Mouse (Mus musculus) stomach, postnatal 0 days (tissue): ENCODE measurements at regions not wholly inside any gene's neighbourhood (a gene's known extent, or its start where the extent isn't known, plus 50 kb on each side); places are given as distances from the start of the nearest gene placed in this dataset.

ENCODE experiments used
- ATAC-seq: fragments of 200-750 bp; cut with Nextera tagmentation; 2 replicates; pipeline ENCODE4 v1.8.0; 2017; ENCODE audit not compliant: low FRiP score, low TSS enrichment
- DNase-seq: peaks from one replicate; pipeline ENCODE4 v3.0.0-alpha.2; 2016; ENCODE audit warnings: low spot score
- H3K27ac ChIP-seq: fragments of 300-500 bp; sonication (generic); replicated peaks from 2 replicates; pipeline ENCODE4 v1.5.1; 2014; ENCODE audit warnings: mild to moderate bottlenecking, control low read depth
- H3K27me3 ChIP-seq: fragments of 300-500 bp; sonication (generic); 2 replicates; pipeline ENCODE4 v1.6.1; 2014; ENCODE audit warnings: low read length; ENCODE audit not compliant: control insufficient read depth, insufficient read depth
- H3K36me3 ChIP-seq: fragments of 300-500 bp; sonication (generic); 2 replicates; pipeline ENCODE4 v1.6.1; 2014; ENCODE audit warnings: low read length, mixed read lengths; ENCODE audit not compliant: control insufficient read depth, insufficient read depth
- H3K4me1 ChIP-seq: fragments of 300-500 bp; sonication (generic); replicated peaks from 2 replicates; pipeline ENCODE4 v1.6.1; 2014; ENCODE audit warnings: antibody characterized with exemption; ENCODE audit not compliant: control insufficient read depth, insufficient read depth
- H3K4me2 ChIP-seq: fragments of 300-500 bp; sonication (generic); replicated peaks from 2 replicates; pipeline ENCODE4 v1.6.1; 2014; ENCODE audit warnings: low read depth, mild to moderate bottlenecking, control low read depth, moderate library complexity
- H3K4me3 ChIP-seq: fragments of 300-500 bp; sonication (generic); 2 replicates; pipeline ENCODE4 v1.5.1; 2014; ENCODE audit warnings: low read depth, low read length, control low read depth
- H3K9ac ChIP-seq: fragments of 300-500 bp; sonication (generic); 2 replicates; pipeline ENCODE4 v1.6.1; 2014; ENCODE audit warnings: mild to moderate bottlenecking, low read length, control low read depth, mixed read lengths
- H3K9me3 ChIP-seq: fragments of 300-500 bp; sonication (generic); 2 replicates; pipeline ENCODE4 v1.6.1; 2016; ENCODE audit warnings: low read length; ENCODE audit not compliant: control insufficient read depth
- CTCF ChIP-seq: IDR thresholded peaks from 2 replicates; pipeline ENCODE4 v1.5.1; 2016; ENCODE audit warnings: antibody characterized with exemption, low read depth, mild to moderate bottlenecking, moderate library complexity
- EP300 ChIP-seq: optimal IDR thresholded peaks from 2 replicates; pipeline ENCODE3; 2016; ENCODE audit warnings: antibody characterized with exemption
- whole genome bisulfite sequencing: fragments of 180-500 bp; shearing (Covaris S2); extraction: QIAGEN DNeasy Blood & Tissue Kit; methylation state at CpG from one replicate; pipeline ENCODE4 v1.1.7; 2014; 5-methylcytosine and 5-hydroxymethylcytosine counted together

- H3K27ac ChIP-seq: no peak overlapping the region
- DNase-seq: no peak
- H3K4me3 ChIP-seq: no peak overlapping the region
- H3K4me2 ChIP-seq: no peak overlapping the region
- H3K9ac ChIP-seq: no peak overlapping the region
- TF ChIP-seq CTCF (no peak), EP300 (no peak)
- H3K9me3 ChIP-seq: no peaks in the 10 kb centered on the region
- no peak for ATAC-seq
- 88% methylated on average over 2 of the region's 2 CpGs for WGBS
- H3K4me1 ChIP-seq: no peaks in the 10 kb centered on the region
- no peaks in the 10 kb centered on the region for H3K27me3 ChIP-seq
- no peaks in the 10 kb centered on the region for H3K36me3 ChIP-seq
Observed at GRCm38 (mm10) chr1:149734241-149734640, 226.8 kb downstream of the Pla2g4a start.

- TF ChIP-seq EP300: no peak
- Histone ChIP-seq H3K4me3 (no peak overlapping the region), H3K36me3 (no peaks in the 10 kb centered on the region), H3K4me2 (no peak overlapping the region), H3K27me3 (no peaks in the 10 kb centered on the region), H3K9me3 (no peaks in the 10 kb centered on the region), H3K9ac (no peak overlapping the region), H3K4me1 (no peaks in the 10 kb centered on the region), H3K27ac (no peak overlapping the region)
- DNase-seq (no peak), ATAC-seq (no peak)
- 44% methylated on average over 1 of the region's 1 CpGs for WGBS
Observed at GRCm38 (mm10) chr1:149715171-149715570, 245.9 kb downstream of the Pla2g4a start.

GRCm38 (mm10) chr1:149712330-149712729 is 248.8 kb downstream of the Pla2g4a start:
- DNase-seq: no peak
- no peaks in the 10 kb centered on the region for H3K4me1 ChIP-seq
- H3K36me3 ChIP-seq: no peaks in the 10 kb centered on the region
- H3K9me3 ChIP-seq: no peaks in the 10 kb centered on the region
- no peak for ATAC-seq
- no peak overlapping the region for H3K4me3 ChIP-seq
- TF ChIP-seq CTCF (no peak), EP300 (no peak)
- H3K27me3 ChIP-seq: no peaks in the 10 kb centered on the region
- H3K4me2 ChIP-seq: no peak overlapping the region
- H3K9ac ChIP-seq: no peak overlapping the region
- no peak overlapping the region for H3K27ac ChIP-seq
- WGBS: 59% methylated on average over 1 of the region's 1 CpGs

GRCm38 (mm10) chr1:149705223-149705622 is 255.9 kb downstream of the Pla2g4a start:
- no peak for ATAC-seq
- no peak for DNase-seq
- Histone ChIP-seq H3K4me1 (no peaks in the 10 kb centered on the region), H3K27me3 (no peaks in the 10 kb centered on the region), H3K9me3 (no peaks in the 10 kb centered on the region), H3K4me3 (no peak overlapping the region), H3K4me2 (no peak overlapping the region), H3K36me3 (no peaks in the 10 kb centered on the region), H3K9ac (no peak overlapping the region), H3K27ac (no peak overlapping the region)
- no peak for TF ChIP-seq EP300
- TF ChIP-seq CTCF: no peak
- WGBS: 73% methylated on average over 1 of the region's 1 CpGs

- 83% methylated on average over 4 of the region's 4 CpGs for WGBS
Observed at GRCm38 (mm10) chr1:149699411-149699810, 261.7 kb downstream of the Pla2g4a start.

GRCm38 (mm10) chr1:149674166-149674565 is 286.9 kb downstream of the Pla2g4a start:
- WGBS: 91% methylated on average over 1 of the region's 1 CpGs
- no peak for TF ChIP-seq EP300
- TF ChIP-seq CTCF: no peak
- H3K9ac ChIP-seq: no peak overlapping the region
- no peaks in the 10 kb centered on the region for H3K27me3 ChIP-seq
- no peaks in the 10 kb centered on the region for H3K36me3 ChIP-seq
- no peak overlapping the region for H3K4me3 ChIP-seq
- no peaks in the 10 kb centered on the region for H3K4me1 ChIP-seq
- H3K9me3 ChIP-seq: no peaks in the 10 kb centered on the region
- H3K4me2 ChIP-seq: no peak overlapping the region
- no peak for ATAC-seq
- DNase-seq: no peak
- no peak overlapping the region for H3K27ac ChIP-seq

More at GRCm38 (mm10) chr1:149699411-149699810, 261.7 kb downstream of the Pla2g4a start:
- Histone ChIP-seq H3K9ac (no peak overlapping the region), H3K4me1 (no peaks in the 10 kb centered on the region), H3K27me3 (no peaks in the 10 kb centered on the region), H3K4me3 (no peak overlapping the region), H3K36me3 (no peaks in the 10 kb centered on the region), H3K9me3 (no peaks in the 10 kb centered on the region), H3K27ac (no peak overlapping the region), H3K4me2 (no peak overlapping the region)
- no peak for ATAC-seq
- TF ChIP-seq EP300 (no peak), CTCF (no peak)
- no peak for DNase-seq
